Mouse (Mus musculus): ENCODE data around the gene Gm10974.

Gm10974 gene

DNA sequence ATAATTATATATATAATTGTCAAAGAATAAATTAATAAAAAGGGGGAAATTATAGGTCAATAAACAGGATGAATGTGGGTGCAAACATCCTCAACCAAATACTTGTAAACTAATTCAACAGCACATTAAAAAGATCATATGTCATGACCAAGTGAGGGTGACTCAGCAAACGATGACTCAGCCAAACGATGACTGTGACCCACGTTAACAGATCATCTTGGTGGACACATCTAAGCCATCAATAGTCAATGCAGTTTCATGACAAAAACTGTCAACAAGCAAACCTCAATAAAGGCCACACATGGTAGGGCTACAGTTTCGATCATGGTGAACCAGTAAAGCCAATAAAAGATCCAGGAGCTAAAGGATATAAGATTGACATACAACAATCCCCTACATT lies 6.7 kb upstream of the Gm10974 start:
- in situ Hi-C loops (cut with MboI, MseI), result no loop called here

DNA sequence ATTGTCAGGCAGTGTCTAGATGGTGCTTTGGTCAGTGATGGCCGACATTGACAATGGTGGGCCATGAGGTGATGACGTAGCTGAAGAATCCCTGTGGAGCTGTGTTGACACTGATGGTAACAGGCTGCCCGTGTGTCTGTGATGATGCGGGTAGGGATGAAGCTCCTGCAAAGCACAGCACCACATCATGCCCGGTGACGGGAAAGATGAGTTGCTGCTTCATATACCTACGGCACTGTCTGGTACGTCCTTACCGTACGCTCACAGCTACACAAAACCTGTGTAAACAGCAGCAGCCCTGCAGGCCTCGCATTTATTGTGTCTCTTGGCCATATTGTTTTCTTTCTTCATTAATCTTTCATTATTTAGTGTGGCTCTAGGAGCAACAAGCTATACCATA lies 1.2 kb upstream of the Gm10974 start:
- in situ Hi-C loops (cut with MboI, MseI), result no loop called here

GRCm38 (mm10) chr7:66365411-66365810 lies 294 bp upstream of the Gm10974 start:
- in situ Hi-C loops (cut with MboI, MseI), result no loop called here

- in situ Hi-C loops (cut with MboI, MseI), result no loop called here
These were observed 3.6 kb downstream of the Gm10974 start for GRCm38 (mm10) chr7:66369071-66369933.

GRCm38 (mm10) chr7:66369934-66370445 lies 4.3 kb downstream of the Gm10974 start:
- in situ Hi-C loops (cut with MboI, MseI), result no loop called here

DNA sequence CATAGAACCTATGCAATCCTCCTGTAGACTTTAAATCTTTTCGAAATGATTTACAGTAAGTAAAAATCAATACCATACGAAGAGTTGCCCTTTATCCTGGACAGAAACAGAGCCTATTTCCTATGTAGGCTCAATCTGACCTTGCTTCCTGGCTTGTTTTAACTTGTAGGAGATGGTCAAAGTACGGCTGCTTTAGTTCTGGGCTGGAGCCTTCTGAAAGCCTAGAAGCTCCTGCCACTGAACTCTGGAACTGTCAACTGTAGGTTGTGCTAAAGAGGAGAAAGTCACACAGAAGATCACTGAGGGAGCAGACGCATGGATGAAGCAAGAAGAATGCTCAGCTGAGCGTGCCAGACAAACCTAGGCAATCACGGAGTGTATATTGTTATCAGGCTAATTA lies 5.3 kb downstream of the Gm10974 start:
- in situ Hi-C loops (cut with MboI, MseI), result no loop called here

- in situ Hi-C loops (cut with MboI, MseI), result no loop called here
These were observed 7.7 kb downstream of the Gm10974 start for GRCm38 (mm10) chr7:66373391-66373790.

DNA sequence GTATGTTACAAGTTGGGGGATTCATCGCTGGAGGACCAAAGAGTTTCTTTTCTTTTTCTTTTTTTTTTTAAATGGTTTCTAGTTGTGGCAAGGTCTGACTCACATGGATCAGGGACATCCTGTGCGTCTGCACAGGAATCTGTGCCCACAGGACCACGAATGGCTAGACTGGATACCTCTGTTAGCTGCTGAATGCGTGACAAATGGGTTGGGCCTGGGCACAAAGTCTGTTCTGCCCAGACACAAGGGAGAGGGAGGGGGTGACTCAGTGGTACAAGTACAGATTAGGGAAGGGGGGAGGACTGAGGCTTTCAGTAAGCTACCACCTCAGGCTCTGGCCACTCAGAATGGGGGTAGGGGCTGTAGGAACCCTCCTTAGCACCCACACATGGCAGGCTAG lies 10.0 kb downstream of the Gm10974 start:
- in situ Hi-C loops (cut with MboI, MseI), result no loop called here

- in situ Hi-C loops (cut with MboI, MseI), result no loop called here
These were observed 10.9 kb downstream of the Gm10974 start for GRCm38 (mm10) chr7:66376560-66376959.

DNA sequence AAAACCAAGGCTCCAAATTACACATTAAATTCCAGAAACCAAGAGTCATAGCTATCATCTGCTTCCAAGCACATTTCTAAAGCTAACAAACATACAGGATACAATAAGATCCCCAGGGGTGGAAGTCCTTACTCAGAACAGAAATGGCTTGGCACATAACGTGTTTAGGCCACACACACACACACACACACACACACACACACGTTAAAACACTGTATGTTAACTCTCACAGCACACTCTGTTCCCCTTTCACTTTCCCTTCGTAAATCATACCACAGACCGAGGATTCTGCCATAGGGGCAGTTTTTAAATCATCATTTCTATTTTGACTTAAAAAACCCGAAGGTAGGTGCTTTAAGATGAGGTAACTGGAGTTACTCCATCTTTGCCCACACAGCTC lies 18.5 kb downstream of the Gm10974 start:
- in situ Hi-C loops (cut with MboI, MseI), result no loop called here

DNA sequence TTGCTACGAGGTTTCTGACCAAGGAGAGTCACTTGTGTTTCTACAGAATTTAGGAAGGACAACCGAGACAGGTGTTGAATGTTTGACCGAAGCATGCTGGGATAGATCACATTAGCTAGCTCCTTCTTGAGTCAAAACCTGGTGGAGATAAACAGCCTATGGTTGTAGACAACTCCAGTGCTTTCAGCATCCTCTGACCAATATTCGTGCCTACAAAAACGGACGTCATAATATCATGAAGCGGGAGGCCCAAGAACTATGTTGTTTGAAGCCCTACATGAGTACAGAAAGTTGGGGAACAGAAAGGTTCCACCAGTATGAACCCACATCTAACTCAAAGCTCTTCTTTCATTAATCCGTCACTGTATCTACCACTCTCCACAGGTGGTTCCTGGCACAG lies 19.2 kb downstream of the Gm10974 start:
- in situ Hi-C loops (cut with MboI, MseI), result no loop called here

DNA sequence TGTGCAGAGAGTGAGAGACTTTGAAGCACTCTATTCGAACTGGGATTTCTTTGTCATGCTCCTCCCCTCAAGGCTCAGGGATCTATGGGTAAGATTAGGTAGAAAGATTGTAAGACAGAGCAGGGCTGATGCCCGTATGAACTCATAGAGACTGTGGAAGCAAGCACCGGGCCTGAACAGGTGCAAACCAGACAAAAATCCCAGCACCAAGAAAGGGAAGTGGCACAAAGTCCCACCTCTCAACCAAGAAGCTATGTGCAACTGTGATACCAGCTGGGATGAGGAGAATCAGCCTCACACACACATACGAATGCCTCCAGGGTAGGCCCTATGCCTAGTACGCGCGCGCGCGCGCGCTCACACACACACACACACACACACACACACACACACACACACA lies 20.1 kb downstream of the Gm10974 start:
- in situ Hi-C loops (cut with MboI, MseI), result no loop called here

DNA sequence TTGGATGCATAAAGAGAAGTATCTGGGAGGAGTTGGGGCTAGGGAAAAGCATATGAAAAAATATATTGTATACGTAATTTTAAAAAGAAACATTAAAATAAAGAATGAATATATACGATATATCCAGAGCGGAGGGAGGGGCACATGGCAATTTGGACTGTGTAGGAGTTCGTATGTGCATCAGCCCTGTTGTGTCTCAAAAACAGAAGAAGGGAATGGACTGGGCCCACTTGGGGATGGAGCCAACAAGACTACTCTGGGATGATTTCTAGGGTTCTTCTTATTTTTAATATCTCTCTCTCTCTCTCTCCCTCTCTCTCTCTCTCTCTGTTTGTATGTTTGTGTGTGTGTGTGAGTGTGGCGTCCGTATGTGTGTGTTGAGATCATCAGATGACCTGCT lies 20.7 kb downstream of the Gm10974 start:
- in situ Hi-C loops (cut with MboI, MseI), result no loop called here

GRCm38 (mm10) chr7:66387419-66387812 lies 21.7 kb downstream of the Gm10974 start:
- in situ Hi-C loops (cut with MboI, MseI), result no loop called here

DNA sequence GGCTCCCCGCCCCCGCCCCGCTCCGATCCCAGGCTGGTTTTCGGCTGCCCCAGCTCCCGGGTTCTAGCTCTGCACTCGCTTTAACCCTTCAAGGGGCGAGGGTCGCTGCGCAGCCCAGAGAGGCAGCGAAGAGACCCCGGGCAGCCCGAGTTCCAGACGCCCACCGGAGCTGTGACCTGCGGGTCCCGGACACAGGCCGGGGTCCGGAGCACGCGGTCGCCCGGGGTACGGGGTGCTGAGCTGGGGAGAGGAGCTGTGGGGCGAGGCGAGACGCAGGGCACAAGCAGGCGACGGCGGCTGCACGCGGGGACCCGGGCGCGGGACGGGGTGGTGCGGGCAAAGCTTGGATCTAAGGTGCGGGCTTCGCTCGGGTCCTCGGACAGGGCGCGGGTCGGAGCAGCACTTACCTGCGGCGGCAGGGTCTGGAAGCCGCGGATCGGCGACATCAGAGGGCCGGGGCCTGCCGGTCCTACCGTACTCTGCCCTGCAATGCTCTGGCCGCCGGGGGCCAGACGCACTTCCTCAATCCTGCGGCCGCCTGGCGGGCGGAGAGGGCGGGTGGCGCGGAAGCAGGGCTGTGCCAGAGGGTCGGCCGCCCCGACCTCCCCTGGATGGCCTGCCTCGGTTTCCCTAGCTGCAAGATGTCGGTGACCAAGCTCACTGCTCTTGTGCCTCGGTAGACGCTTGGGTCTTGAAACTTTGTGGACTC lies 22.3 kb downstream of the Gm10974 start, which contains the start of gene Lrrk1:
TSS of gene Lrrk1 (minus strand) at position 538 of the 709 bp plus-strand sequence.
- in situ Hi-C loops (cut with MboI, MseI), result no loop called here

GRCm38 (mm10) chr7:66388621-66389532 lies 23.2 kb downstream of the Gm10974 start:
- in situ Hi-C loops (cut with MboI, MseI), result no loop called here

DNA sequence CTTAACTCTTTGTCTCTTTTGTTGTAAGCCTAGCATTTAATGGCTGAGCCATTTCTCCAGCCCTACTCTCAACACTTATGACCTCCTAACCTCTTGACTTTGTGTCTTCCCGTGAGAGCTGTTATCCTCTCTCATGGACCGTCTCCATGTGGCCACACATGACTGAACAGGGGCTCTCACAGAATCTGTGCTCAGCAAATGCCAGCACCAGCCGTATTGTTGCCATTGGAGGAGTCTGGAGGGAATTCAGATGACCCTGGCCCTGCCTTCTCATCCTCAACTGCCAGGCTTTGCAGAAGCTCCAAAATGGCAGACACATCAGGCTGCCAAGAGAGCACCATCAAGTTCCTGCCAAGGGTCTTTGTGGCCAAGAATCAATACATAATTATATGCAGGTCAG lies 31.6 kb downstream of the Gm10974 start:
- in situ Hi-C loops (cut with MboI, MseI), result loop anchor here (5.0 kb wide), 1 partner anchor 300 kb away; no protein-coding TSS in a partner anchor

DNA sequence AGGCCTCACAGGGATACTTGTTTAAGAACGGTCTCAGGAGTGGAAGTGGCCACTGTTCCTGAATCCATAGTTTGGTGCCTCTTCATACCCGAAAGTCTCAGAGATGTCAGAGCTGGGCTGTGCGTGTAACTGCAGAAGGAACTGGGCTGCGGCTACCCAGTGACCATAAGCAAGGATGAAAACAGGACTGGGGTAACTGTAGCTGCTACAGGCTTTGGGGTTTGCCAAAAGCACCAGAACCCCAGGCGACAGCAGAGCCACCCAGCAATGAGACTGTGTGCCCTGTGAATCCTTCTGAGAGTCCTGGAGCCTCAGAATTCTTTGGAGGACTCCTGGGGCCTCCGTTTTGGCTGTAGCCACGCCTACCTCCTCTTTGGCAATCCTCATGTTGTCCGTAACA lies 35.9 kb downstream of the Gm10974 start:
- in situ Hi-C loops (cut with MboI, MseI), result no loop called here

GRCm38 (mm10) chr7:66402876-66403275 lies 37.2 kb downstream of the Gm10974 start:
- in situ Hi-C loops (cut with MboI, MseI), result no loop called here

GRCm38 (mm10) chr7:66404141-66404540 lies 38.4 kb downstream of the Gm10974 start:
- in situ Hi-C loops (cut with MboI, MseI), result no loop called here

DNA sequence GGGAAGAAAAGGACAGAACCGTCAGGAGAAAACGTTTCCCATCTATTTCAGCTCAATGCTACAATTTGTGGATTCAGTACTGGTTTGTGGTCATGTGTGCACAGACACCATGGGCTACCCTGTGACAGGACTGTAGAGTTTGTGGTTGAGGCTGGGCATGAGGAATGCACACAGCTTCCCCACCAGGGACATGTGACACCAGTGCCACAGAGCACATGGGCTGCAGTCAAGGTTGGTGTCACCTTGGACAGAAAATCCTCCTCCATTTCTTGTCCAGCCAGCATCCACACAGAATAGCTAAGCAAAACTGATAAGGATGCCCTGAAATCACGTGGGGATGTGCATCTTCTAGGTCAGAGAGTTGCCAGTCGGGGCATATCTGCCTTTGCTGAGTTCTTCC lies 39.1 kb downstream of the Gm10974 start:
- in situ Hi-C loops (cut with MboI, MseI), result loop anchor here (5.0 kb wide), 1 partner anchor 78 kb away; no protein-coding TSS in a partner anchor
